Mouse (Mus musculus) neural tube, embryonic 10.5 days (tissue): ENCODE data around the gene Ubxn7.
"Not testable (repeated sequence)": the region's sequence is repeated elsewhere in the genome, so short reads cannot be mapped to it uniquely, and the experiment has no call there.

ENCODE experiments used
- DNase-seq: peaks from one replicate; pipeline ENCODE4 v3.0.0-alpha.2; 2017; ENCODE audit warnings: low spot score; ENCODE audit errors: extremely low spot score

The Ubxn7 gene

DNA sequence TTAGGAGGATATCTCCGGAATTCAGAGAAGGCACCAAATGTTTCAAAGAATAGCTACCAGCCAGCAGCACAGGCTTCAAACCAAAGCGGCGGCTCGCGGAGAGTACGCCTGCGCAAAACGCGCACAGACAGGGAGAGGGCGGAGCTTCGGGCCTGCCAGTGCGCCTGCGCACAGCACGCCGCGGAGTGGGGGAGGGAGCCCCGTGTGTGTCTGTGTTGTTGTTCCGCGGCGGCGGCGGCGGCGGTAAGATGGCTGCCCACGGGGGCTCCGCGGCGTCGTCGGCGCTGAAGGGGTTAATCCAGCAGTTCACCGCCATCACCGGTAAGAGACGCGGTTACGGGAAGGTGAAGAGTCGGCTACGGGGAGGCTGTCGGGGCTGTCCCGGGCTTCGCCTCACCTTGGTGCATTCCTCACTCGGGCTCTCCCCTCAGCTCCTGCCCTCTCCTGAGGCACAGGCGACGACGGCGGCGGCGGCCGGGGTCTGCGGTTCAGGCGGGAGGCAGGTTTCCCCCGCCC, at the start of gene Ubxn7:
Ubxn7 (plus strand) TSS at position 218 of the 516 bp plus-strand sequence.
- DNase-seq = peak; percentile 98

DNA sequence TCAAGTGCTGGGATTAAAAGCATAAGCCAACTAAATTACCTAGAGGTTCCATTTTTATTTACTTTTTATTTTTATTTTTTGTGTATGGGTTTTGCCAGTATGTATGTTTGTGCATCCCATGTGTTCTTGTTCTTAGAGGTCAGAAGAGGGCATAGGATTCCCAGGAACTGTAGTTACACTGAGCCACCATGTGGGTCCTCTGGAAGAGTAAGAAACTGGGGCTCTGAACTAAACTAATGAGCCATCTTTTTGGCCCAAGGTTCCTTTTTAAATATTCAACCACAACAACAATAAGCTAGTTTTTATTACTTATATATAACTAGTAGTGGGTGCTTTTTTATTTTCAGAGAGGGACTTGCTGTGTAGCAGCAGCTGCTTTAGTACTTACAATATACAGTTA, 49.4 kb upstream of the Ubxn7 start:
- DNase-seq = no peak

DNA sequence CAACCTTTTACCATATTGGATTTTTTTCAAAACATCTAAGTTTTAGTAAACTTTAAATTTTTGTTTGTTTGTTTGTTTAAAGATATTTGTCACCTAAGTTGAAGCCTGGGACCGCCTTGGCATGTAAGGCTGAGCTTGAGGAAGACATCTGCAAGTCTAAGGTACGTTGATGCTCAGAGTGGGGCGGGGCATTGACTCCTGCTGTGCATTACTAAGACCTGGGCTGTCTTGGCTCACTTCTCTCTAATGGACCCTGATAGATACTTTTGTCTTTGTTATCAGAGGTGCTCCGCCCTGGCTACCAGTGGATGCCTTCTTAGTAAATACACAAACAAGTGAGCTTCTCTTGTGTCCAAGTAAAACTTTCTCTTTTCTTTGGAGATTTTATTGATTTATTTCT, 40.2 kb upstream of the Ubxn7 start:
- DNase-seq = no peak

DNA sequence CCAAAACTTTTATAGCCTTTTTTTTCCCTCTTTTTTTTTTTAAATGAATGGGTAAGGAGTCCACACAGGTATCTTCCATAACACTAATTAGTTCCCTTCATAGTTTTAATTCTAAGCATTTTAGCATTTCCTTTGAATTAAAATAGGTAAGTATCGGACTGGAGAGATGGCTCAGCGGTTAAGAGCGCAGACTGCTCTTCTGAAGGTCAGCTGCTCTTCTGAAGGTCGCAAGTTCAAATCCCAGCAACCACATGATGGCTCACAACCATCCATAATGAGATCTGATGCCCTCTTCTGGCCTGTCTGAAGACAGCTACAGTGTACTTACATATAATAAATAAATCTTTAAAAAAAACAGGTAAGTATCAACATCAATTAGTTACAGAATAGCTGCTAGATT, 32.4 kb upstream of the Ubxn7 start:
- not testable (repeated sequence) for DNase-seq

DNA sequence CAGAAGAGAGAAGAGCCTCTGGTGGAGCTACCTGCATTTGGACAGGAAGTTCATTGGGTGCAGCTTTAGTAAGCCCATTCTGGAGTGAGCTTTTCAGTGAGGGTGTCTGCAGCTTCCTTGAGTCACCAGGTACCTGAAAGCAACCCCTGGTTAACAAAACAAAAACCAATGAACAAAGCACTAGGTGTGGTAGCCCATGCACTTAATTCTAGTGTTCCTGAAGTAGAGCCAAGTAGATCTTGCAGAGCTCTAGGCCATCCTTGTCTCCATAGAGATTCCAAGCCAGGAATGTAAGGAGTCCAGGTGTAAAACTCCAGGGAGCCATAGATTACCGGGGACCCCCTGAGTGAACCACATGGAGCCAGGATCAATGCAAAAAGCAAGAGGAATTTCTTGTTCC, 29.0 kb upstream of the Ubxn7 start:
- DNase-seq = no peak

DNA sequence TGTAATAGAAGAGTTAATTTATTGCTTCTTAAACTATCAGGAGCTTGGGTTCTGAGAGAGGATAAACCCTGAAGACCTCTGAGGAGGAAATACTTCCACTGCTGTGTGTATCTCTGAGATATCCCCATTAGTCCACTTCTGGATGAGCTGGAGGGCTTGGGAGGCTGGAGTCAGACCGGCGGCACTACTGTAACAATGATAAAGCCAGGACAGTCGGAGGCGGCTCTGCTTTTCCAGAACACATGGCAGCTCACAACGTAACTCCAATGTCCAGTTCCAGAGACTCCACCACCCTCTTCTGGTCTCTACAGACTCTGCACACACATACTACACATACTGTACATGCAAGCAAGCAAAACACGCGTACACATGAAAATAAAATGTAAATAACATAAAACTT, 28.2 kb upstream of the Ubxn7 start:
- no peak for DNase-seq

DNA sequence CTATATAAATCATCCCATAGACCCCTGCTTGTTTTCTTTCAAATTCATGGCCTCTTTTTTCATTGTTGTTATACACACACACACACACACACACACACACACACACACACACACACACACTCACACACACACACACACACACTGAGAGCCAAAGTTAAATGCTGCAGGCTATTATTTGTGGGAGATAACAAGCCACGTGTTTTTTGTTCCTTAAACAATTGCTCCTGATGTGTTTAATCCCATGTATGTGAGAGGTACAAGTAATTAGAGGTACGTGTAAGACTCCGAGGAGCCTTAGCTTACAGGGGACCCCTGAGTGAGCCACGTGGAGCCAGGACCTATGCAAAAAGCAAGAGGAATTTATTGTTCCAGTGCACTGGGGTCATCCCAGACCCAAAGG, 20.1 kb upstream of the Ubxn7 start:
- DNase-seq = no peak

DNA sequence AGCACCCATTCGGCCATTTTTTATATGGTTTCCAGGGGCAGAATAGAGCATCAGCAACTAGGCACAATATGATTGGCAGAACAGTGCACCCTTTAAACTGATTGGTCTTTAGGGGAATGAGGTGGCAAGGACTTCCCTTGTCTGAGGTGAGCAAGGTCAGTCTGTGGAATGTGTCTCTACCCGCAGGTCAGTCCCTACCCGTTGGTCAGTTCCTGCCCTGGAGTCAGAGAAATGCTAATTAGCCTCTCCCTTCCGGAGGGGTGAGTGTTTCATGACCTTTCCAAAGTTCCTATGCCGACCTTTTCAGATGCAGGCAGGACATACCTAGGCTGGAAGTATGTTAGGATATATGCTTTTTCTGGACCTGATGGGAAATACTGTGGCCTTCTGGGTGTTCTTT, 19.7 kb upstream of the Ubxn7 start:
- DNase-seq = no peak

DNA sequence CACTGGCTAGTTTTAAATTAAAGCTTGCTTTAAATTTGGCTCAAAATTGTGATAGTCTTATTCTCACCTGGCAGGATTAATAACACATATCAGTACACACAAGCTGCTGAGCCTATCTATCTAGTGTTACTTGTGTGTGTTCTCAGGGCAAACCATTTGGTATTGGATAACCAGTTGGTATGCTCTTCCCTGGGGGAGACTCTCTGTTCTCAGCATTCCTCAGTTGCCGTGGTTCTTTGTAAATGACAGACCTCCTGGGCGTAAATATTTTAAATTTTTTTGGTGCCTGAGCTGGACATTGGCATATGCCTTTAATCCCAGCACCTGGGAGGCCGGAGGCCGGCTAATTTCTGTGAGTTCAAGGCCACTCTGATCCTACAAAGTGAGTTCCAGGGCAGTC, 19.2 kb upstream of the Ubxn7 start:
- DNase-seq = no peak

DNA sequence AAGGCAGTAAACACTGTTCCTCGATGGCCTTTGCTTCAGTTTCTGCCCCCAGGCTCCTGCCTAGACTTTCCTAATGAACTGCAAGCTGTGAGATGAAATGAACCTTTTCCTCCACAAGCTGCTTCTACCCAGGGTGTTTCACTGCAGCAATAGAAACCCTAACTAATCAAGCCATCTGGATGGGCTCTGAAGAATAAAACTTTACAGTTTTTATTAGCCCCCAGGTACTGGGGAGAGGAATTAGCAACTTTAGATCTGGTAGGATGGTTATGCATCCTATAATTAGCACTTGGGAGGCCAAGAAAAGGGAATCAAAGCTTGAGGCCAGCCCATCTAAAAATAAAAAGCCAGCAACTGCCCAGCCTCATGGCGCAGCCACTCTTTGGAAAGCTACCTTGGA, 15.5 kb upstream of the Ubxn7 start:
- DNase-seq = no peak

DNA sequence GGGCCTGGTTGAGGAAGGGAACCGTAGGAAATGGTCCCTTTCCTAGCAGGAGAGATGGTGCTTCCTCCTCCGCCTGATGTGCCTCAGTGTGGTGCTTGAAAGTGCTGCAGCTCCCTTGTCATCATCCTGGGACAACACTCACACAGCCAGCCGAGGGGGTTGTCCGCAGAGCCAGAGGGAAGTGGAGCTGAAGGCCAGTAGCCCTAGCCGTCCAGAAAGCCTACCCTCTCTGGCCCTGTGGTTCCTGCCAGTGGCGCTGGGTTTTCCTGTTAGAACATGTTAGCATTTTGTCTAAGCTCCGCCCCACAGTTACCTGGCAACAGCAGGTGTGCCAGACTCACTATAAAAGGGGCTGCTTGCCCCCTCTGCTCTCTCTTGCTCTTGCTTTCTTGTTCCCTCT, 8.1 kb upstream of the Ubxn7 start:
- DNase-seq = no peak

DNA sequence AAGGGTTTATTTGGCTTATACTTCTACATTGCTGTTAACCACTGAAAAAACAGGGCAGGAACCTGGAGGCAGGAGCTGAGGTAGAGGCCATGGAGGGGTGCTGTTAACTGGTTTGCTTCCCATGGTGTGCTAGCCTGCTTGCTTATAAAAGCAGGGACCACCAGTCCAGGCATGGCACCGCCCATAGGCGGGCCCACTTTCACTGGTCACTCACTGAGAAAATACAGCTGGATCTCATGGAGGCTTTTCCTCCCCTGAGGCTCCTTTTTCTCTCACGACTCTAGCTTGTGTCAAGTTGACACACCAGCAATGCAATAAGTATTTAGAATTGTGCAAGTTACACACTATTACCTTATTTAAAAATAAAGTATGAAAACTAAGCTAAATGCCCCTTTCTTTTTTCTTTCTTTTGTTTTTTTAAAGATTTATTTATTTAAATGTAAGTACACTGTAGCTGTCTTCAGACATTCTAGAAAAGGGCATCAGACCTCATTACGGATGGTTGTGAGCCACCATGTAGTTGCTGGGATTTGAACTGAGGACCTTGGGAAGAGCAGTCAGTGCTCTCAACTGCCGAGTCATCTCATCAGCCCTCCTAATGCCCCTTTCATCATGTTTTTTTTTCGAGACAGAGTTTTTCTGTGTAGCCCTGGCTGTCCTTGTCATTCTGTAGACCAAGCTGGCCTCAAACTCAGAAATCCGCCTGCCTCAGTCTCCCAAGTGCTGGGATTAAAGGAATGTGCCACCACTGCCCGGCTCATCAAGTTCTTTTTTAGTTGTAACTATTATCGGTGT, 984 bp upstream of the Ubxn7 start:
- DNase-seq = no peak

DNA sequence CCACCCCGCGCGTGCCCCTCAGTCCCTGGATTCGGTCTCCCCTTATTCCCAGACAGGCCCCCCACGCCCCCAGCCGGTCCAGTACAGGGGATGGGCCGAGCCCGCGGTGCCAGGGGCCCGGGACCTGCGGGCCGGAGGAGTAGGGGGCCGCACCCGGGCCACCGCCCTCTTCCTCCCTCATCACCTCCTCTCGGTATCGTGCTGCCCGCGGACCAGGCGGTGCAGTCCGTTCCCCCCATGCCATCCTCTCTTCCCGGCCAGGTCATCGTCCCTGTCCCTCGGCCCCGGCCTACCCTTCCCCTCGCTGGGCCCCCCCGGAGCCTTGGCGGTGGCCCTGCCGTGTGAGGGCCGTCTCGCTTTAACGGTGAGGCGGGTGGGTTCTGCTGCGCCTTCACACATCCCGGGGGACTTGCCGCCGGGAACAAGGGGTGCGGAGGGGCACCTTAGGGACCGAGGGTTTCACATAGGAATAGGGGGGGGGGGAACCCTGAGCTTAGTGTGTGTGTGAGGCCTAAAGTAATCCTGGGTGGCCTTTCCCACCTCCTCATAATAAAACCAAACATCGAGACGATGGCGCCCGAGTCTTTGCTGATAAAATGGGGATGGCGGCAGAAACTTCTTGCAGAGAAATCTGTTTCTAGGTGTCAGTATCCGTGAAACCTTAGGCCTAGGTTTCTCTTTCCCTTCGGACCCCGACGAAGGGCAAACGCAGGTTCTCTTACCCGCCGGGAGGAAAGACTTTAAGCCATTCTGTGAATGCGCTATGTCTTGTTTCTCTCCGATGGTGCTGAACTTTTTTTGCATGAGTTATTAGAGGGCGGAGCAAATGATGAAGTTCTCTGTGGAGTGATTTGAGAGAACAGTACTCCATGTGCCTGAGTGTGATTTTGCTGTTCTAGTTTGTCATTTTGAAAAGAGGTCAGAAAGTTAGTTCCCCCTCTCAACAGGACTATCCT, 777 bp downstream of the Ubxn7 start:
- no peak for DNase-seq

DNA sequence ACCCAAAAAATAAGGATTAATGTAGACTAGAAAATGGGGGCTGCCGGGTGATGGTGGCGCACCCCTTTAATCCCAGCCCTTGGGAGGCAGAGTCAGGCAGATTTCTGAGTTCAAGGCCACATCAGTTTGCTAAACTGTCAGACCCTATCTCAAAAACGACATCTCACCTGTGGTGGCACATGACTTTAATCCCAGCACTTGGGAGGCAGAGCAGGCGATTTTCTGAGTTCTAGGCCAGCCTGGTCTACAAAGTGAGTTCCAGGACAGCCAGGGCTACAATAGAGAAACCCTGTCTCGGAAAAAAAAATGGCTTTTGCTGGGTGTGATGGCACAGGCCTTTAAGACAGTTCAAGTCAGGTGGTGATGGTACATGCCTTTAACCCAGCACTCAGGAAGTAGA, 3.1 kb downstream of the Ubxn7 start:
- no peak for DNase-seq

DNA sequence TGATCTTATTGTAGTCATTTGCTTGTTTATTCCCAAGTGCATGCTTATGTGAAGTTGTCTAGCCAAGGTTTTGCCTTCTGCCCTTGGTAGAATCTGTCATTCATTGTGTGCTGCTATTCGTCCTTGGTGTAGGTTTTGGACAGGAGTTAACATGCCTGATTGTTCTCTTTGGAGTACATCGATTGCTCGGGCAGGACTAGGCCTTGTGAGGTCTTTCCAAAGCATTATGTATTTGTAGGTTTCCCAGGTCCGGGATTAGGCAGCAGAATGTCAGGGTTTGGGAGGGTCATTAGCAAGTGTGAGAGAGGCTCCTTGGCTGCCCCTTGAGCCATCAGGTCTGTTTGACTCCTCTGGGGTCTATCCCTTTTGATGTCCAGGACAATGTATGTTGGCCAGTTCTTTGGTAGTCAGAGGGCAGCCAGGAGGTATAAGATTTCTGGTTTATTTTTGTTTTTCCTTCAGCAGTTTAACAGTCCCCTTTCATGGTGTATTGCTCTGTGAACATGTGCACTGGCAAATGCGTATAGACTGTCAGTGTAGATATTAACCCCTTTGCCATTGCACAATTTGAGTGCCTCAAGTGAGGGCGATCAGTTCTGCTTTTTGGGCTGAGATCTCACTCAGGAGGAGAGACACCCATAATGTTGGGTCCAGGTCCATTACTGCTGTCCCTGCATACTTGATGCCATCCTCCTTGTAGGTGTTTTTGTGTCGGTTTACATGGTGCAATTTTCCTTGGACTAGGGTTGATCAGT, 4.1 kb downstream of the Ubxn7 start:
- DNase-seq = no peak

DNA sequence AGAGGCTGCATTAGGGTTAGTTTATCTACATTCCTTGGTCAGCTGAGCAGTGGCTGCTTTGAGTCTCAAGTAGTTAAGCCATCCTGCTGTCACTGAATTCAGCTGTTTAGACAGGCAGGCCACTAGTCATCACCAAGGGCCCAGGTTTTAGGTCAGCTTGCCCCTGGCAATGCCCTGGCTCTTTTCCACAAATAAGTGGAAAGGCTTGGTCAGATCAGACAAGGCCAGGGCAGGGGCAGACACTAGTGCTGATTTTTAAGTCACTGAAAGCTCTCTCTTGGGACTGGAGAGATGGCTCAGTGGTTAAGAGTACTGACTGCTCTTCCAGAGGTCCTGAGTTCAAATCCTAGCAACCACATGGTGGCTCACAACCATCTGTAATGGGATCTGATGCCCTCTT, 4.9 kb downstream of the Ubxn7 start:
- DNase-seq = no peak

DNA sequence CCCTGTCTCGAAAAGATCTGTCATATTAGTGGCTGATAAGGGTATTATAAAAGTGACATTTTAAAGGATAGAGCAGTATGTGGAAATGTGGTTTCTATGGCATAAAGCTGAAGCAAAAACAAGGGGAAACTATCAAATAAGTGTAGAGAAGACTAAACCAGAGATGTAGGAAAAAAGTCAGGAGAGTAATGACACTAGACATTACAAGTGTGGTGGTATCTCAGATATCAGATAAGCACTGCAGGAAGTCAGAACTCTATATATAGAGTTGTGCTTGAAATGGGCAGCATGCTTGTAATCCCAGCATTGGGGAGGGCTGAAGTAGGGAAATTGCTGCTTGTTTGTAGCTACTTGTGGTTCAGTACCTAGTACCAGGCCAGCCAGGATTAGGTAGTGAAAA, 8.4 kb downstream of the Ubxn7 start:
- DNase-seq = no peak

DNA sequence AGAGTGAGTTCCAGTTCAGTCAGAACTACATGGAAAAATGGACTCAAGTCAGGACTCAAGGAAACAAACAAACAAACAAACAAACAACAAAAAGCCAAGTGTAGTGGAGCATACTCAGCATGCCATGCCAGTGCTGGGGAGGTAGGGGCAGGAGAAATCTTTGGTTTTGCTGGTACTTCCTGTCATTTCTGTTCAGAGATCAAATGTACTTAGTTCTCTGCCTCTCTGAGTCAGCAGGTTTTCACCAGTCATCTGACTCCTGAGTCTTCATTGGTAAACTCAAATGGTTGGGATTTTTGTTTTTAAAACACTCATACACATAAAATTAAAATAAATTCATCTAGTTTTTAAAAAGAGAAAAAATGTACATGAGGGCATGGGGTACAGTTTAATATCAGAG, 13.5 kb downstream of the Ubxn7 start:
- no peak for DNase-seq

DNA sequence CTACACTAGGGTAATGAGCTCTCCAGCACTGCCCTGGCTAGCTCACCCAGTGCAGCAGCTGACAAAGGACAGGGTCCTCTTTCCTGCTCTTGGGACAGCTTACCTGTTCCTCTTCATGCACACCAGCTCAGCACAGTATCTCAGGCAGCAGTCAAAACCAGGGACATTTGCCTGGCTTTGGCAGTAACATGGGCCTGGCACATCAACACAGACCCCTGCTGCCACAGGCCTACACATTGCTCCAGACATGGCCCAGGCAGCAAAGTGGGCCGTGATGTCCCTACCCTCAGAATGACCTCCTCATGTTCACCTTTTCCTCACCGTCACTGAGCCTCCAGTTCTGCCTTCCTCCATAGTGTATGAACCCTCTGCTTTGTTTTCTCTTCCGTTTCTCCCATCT, 18.7 kb downstream of the Ubxn7 start:
- DNase-seq = no peak

DNA sequence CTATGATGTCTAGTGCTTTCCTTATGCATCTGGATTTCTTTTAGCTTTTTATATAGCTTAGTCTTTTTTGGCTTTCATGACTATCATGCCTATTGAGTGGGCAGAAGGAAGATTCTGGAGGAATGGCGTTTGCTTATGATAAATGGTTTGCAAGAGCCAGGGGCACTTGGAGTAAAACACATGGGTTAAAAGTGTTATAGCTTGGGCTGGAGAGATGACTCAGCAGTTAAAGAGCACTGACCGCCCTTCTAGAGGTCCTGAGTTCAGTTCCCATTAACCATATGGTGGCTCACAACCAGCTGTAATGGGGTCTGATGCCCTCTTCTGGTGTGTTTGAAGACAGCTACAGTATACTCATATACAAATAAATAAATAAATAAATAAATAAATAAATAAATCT, 31.5 kb downstream of the Ubxn7 start:
- no peak for DNase-seq

DNA sequence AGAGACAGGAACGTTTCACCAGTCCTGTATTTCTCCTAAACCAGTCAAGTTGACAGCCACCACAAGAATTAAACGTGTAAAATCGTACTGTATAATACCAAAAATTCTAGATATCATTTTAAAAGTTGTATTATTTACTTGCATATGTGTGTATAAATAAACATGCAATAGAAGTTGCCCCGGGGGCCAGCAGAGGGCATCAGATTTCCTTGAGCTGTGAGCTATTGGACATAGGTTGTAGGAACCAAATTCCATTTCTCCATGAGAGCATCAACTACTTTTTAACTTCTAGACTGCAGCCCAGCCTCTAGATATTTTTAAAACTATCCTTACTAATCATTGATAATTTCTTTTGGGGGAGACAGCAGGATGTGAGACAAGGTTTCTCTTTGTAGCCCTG, 39.3 kb downstream of the Ubxn7 start:
- DNase-seq = no peak

DNA sequence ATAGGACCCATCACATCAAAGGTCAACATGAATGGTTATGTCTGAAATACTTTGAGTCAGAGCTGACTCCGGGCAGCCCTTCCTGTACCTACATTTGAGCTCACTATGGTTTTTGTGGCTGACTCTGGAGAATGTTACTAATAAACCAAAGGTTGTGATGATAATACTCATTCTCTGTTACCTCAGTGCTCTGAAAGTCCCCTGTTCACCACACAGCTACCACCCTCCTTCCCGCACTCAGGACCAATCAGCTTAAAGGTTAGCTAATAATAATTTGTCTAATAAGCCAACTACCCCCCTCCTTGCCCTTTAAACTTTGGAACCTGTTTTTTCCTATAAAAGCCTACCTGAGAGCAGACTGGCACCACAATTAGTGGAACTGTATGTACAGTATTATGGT, 47.5 kb downstream of the Ubxn7 start:
- no peak for DNase-seq
